Mouse (Mus musculus): Measurements from ENCODE around the gene Pla2g6. TPM values are rescaled to one million over a fixed set of nuclear protein-coding genes. Genes with fewer than 3 reads are reported as not detected.

Gene Pla2g6
- total RNA-seq (2014; rRNA removed; ENCODE audit: low replicate concordance) (14.1 and 20.3 TPM in 2 replicates), polyA plus RNA-seq (2015; fragmentation: Nextera tagmentation; extraction: Ambion mirVana) (7.1 and 7.9 TPM in 2 replicates)

GRCm38 (mm10) chr15:79328058-79328938, at the start of gene Pla2g6:
Gene Pla2g6, minus strand, starts transcription at chr15:79328390.
- Histone ChIP-seq H3K9me3 (replicated peaks; ENCODE audit: control insufficient read depth, low read length) (no peaks in the 10 kb centered on the region), H3K27ac (ENCODE audit: low read depth) (peak within 1 kb of the TSS; percentile 85), H3K36me3 (replicated peaks; ENCODE audit: control insufficient read depth, insufficient read depth, low read length) (no peaks in the 10 kb centered on the region), H3K9ac (replicated peaks; ENCODE audit: low read depth, low read length) (peak within 1 kb of the TSS; percentile 62), H3K4me1 (ENCODE audit: control insufficient read depth, insufficient read depth) (peaks cover 41% of the 10 kb centered on the region), H3K4me3 (ENCODE audit: low read depth, low read length) (peak within 1 kb of the TSS; percentile 52), H3K27me3 (ENCODE audit: control insufficient read depth, insufficient read depth, low read length) (no peaks in the 10 kb centered on the region), H3K4me2 (ENCODE audit: low read depth, low read length) (peak within 1 kb of the TSS; percentile 77)
- 3% methylated on average over 46 of the region's 46 CpGs for WGBS
- TF ChIP-seq CTCF (IDR thresholded peaks at IDR 0.05; ENCODE audit: low read depth) (no peak), EP300 (IDR thresholded peaks at IDR 0.05; ENCODE audit: low read depth) (no peak; the same call in 1 of the 2 replicates)
- peak; percentile 97 for DNase-seq (ENCODE audit: low spot score)
- peak; percentile 94 for ATAC-seq (ENCODE audit: insufficient read depth, low read depth)

GRCm38 (mm10) chr15:79377681-79378080, 49.5 kb upstream of the Pla2g6 start:
- ATAC-seq (ENCODE audit: insufficient read depth, low read depth) (peak; percentile 80), DNase-seq (ENCODE audit: low spot score) (peak; percentile 89)
- H3K9ac ChIP-seq (replicated peaks; ENCODE audit: low read depth, low read length) = no peak overlapping the region
- peak; percentile 57 for TF ChIP-seq CTCF (IDR thresholded peaks at IDR 0.05; ENCODE audit: low read depth)
- no peak for TF ChIP-seq EP300 (IDR thresholded peaks at IDR 0.05; ENCODE audit: low read depth)
- H3K27ac ChIP-seq (ENCODE audit: low read depth) = peak overlapping the region; percentile 66
- no peak overlapping the region for H3K4me3 ChIP-seq (ENCODE audit: low read depth, low read length)
- no peaks in the 10 kb centered on the region for H3K9me3 ChIP-seq (replicated peaks; ENCODE audit: control insufficient read depth, low read length)
- WGBS = 44% methylated on average over 6 of the region's 6 CpGs
- H3K36me3 ChIP-seq (replicated peaks; ENCODE audit: control insufficient read depth, insufficient read depth, low read length) = peaks cover 41% of the 10 kb centered on the region
- H3K4me1 ChIP-seq (ENCODE audit: control insufficient read depth, insufficient read depth) = peaks cover 29% of the 10 kb centered on the region
- no peak overlapping the region for H3K4me2 ChIP-seq (ENCODE audit: low read depth, low read length)
- no peaks in the 10 kb centered on the region for H3K27me3 ChIP-seq (ENCODE audit: control insufficient read depth, insufficient read depth, low read length)

- Histone ChIP-seq H3K27me3 (ENCODE audit: control insufficient read depth, insufficient read depth, low read length) (no peaks in the 10 kb centered on the region), H3K27ac (ENCODE audit: low read depth) (no peak overlapping the region), H3K9me3 (replicated peaks; ENCODE audit: control insufficient read depth, low read length) (no peaks in the 10 kb centered on the region), H3K9ac (replicated peaks; ENCODE audit: low read depth, low read length) (no peak overlapping the region), H3K4me1 (ENCODE audit: control insufficient read depth, insufficient read depth) (peaks cover 5% of the 10 kb centered on the region; the same call in 1 of the 2 replicates), H3K4me3 (ENCODE audit: low read depth, low read length) (no peak overlapping the region), H3K36me3 (replicated peaks; ENCODE audit: control insufficient read depth, insufficient read depth, low read length) (peaks cover 69% of the 10 kb centered on the region), H3K4me2 (ENCODE audit: low read depth, low read length) (no peak overlapping the region)
- ATAC-seq (ENCODE audit: insufficient read depth, low read depth) = no peak
- 62% methylated on average over 3 of the region's 3 CpGs for WGBS
- DNase-seq (ENCODE audit: low spot score) = no peak
- TF ChIP-seq CTCF (IDR thresholded peaks at IDR 0.05; ENCODE audit: low read depth) = no peak
- no peak for TF ChIP-seq EP300 (IDR thresholded peaks at IDR 0.05; ENCODE audit: low read depth)
Measured at GRCm38 (mm10) chr15:79374760-79375159, 46.6 kb upstream of the Pla2g6 start.

GRCm38 (mm10) chr15:79370281-79370843, 42.2 kb upstream of the Pla2g6 start:
- Histone ChIP-seq H3K9me3 (replicated peaks; ENCODE audit: control insufficient read depth, low read length) (no peaks in the 10 kb centered on the region), H3K27me3 (ENCODE audit: control insufficient read depth, insufficient read depth, low read length) (no peaks in the 10 kb centered on the region), H3K36me3 (replicated peaks; ENCODE audit: control insufficient read depth, insufficient read depth, low read length) (peaks cover 81% of the 10 kb centered on the region), H3K4me2 (ENCODE audit: low read depth, low read length) (no peak overlapping the region), H3K4me1 (ENCODE audit: control insufficient read depth, insufficient read depth) (0 out of 2 replicates have a peak, but pooled peaks cover 3% of the 10 kb centered on the region), H3K27ac (ENCODE audit: low read depth) (peak overlapping the region; percentile 88), H3K4me3 (ENCODE audit: low read depth, low read length) (no peak overlapping the region), H3K9ac (replicated peaks; ENCODE audit: low read depth, low read length) (no peak overlapping the region)
- ATAC-seq (ENCODE audit: insufficient read depth, low read depth) (no peak), DNase-seq (ENCODE audit: low spot score) (no peak)
- 78% methylated on average over 7 of the region's 7 CpGs for WGBS
- TF ChIP-seq CTCF (IDR thresholded peaks at IDR 0.05; ENCODE audit: low read depth) (no peak), EP300 (IDR thresholded peaks at IDR 0.05; ENCODE audit: low read depth) (no peak)

GRCm38 (mm10) chr15:79369452-79370280, 41.5 kb upstream of the Pla2g6 start:
- Histone ChIP-seq H3K9me3 (replicated peaks; ENCODE audit: control insufficient read depth, low read length) (no peaks in the 10 kb centered on the region), H3K27me3 (ENCODE audit: control insufficient read depth, insufficient read depth, low read length) (no peaks in the 10 kb centered on the region), H3K4me2 (ENCODE audit: low read depth, low read length) (no peak overlapping the region), H3K9ac (replicated peaks; ENCODE audit: low read depth, low read length) (no peak overlapping the region), H3K4me1 (ENCODE audit: control insufficient read depth, insufficient read depth) (0 out of 2 replicates have a peak, but pooled peaks cover 3% of the 10 kb centered on the region), H3K27ac (ENCODE audit: low read depth) (peak overlapping the region; percentile 88), H3K4me3 (ENCODE audit: low read depth, low read length) (no peak overlapping the region), H3K36me3 (replicated peaks; ENCODE audit: control insufficient read depth, insufficient read depth, low read length) (peaks cover 88% of the 10 kb centered on the region)
- ATAC-seq (ENCODE audit: insufficient read depth, low read depth) (no peak), DNase-seq (ENCODE audit: low spot score) (no peak)
- TF ChIP-seq EP300 (IDR thresholded peaks at IDR 0.05; ENCODE audit: low read depth) (no peak), CTCF (IDR thresholded peaks at IDR 0.05; ENCODE audit: low read depth) (no peak)
- 71% methylated on average over 15 of the region's 15 CpGs for WGBS

Data from heart, postnatal 0 days (tissue).